Mouse (Mus musculus) E14TG2a.4 (cell line): ENCODE data around the gene Lmntd1.

ENCODE experiments used
- H3K27me3 ChIP-seq: 2 replicates; pipeline ENCODE4 v1.6.1; 2014; ENCODE audit warnings: low read length, control low read depth; ENCODE audit not compliant: insufficient read depth
- H3K36me3 ChIP-seq: 2 replicates; pipeline ENCODE4 v1.6.1; 2014; ENCODE audit warnings: low read length, control low read depth; ENCODE audit not compliant: insufficient read depth
- H3K4me1 ChIP-seq: replicated peaks from 2 replicates; pipeline ENCODE4 v1.6.1; 2014; ENCODE audit warnings: low read depth, low read length, control low read depth
- H3K4me3 ChIP-seq: replicated peaks from 2 replicates; pipeline ENCODE4 v1.5.1; 2014; ENCODE audit warnings: mild to moderate bottlenecking, low read length
- H3K9me3 ChIP-seq: 2 replicates; pipeline ENCODE4 v1.6.1; 2014; ENCODE audit warnings: low read length, control low read depth
- CTCF ChIP-seq: conservative IDR thresholded peaks from 2 replicates; pipeline ENCODE4 v1.5.1; 2014; ENCODE audit warnings: low read length
- NANOG ChIP-seq: IDR thresholded peaks from 2 replicates; pipeline ENCODE4 v1.6.1; 2014; ENCODE audit warnings: borderline replicate concordance, low read length, mixed read lengths
- POU5F1 ChIP-seq: IDR thresholded peaks from 2 replicates; pipeline ENCODE4 v1.6.1; 2014; ENCODE audit warnings: low read length, borderline replicate concordance

Lmntd1 gene

GRCm38 (mm10) chr6:145614219-145614618, at the start of gene Lmntd1:
TSS of gene Lmntd1 (minus strand) at chr6:145614319.
- TF ChIP-seq NANOG (no peak), POU5F1 (no peak), CTCF (no peak)
- no peak within 1 kb of the TSS for H3K4me3 ChIP-seq
- H3K4me1 ChIP-seq = no peaks in the 10 kb centered on the region; the same call in 1 of the 2 replicates
- peaks cover 49% of the 10 kb centered on the region for H3K27me3 ChIP-seq
- no peaks in the 10 kb centered on the region for H3K36me3 ChIP-seq
- peaks cover 12% of the 10 kb centered on the region for H3K9me3 ChIP-seq

DNA sequence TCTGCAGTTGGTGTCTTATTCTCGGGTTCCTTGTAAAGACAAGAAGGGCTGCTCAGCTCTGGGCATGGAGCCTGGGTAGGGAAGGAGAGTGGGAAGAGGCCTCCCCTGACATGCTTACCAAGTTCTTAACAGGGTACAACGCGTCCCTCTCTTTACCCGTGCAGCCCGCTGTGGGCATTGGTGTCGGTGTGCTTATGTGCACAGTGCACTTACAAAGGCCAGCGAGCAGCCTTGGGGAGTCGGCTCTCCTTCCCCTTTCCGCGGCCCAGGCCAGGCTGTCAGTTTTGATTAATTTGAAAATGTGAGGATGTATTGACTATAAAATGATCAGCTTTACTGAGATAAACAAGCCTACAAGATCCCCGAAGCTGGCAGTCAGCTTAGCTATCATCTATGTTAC, 46.8 kb upstream of the Lmntd1 start:
- no peaks in the 10 kb centered on the region for H3K9me3 ChIP-seq
- H3K27me3 ChIP-seq = no peaks in the 10 kb centered on the region
- H3K4me3 ChIP-seq = no peak overlapping the region
- TF ChIP-seq CTCF (no peak), NANOG (no peak), POU5F1 (no peak)
- no peaks in the 10 kb centered on the region for H3K36me3 ChIP-seq
- no peaks in the 10 kb centered on the region for H3K4me1 ChIP-seq

DNA sequence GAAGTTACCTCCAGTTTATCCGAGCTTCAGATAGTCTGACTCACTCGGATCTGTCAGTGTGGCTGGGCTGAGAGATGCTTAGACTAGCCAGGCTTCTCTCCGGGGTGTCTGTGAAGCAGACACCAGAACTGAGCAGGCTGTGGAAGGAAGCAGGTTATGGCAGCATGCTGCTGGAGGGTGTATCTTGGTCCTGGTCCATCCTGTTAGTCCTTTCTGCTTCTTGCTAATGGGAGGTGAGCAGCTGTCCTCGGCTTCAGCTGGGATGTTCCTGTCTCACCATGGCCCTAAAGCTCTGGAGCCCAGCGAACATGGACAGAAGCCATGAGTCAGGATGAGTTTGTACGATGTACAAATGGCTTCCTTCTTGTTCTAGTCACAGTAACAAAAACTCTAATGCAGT, 45.0 kb upstream of the Lmntd1 start:
- Histone ChIP-seq H3K4me1 (no peaks in the 10 kb centered on the region), H3K9me3 (no peaks in the 10 kb centered on the region), H3K36me3 (no peaks in the 10 kb centered on the region), H3K27me3 (no peaks in the 10 kb centered on the region), H3K4me3 (no peak overlapping the region)
- TF ChIP-seq NANOG (no peak), POU5F1 (no peak), CTCF (no peak)

DNA sequence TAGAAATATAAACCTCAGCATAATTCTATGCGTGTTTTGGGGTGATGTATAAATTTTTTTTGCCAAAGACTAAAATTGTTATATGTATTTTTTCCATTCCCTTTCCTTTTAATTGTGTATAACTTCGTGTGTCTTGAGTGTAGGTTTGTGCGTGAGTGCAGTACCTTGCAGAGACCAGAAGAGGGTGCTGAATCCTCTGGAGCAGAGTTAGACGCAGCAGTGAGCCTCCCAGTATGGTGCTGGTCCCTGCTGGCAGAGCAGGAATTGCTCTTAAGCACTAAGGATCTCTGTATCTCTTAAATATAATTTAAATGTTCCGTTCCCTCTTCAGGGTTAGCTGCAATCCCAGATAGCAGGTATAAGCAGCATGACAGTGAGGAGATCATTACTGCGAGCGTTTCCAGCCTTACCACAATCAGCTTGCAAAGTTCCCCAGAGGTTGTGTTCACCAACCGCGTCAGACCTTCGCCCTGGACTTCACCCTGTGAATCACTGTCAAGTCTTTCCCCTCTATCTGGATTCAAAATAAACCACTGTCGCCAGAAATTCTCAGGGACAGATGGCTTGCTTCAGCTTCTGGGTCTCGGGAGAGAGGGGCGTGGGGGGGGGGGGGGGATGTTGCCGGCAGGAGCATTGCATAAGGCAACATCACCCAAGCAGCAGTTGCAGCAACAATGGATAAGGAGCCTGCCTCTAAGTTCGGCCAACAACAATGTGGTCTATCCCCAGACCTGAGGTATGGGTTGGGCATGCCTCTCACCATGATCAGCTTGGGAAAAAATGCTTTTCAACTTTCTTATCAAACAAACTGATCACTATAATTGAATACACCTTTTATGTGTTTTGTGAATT, 42.8 kb upstream of the Lmntd1 start:
- Histone ChIP-seq H3K36me3 (no peaks in the 10 kb centered on the region), H3K4me3 (no peak overlapping the region), H3K27me3 (no peaks in the 10 kb centered on the region), H3K9me3 (no peaks in the 10 kb centered on the region), H3K4me1 (no peaks in the 10 kb centered on the region)
- TF ChIP-seq CTCF (peak; percentile 91), POU5F1 (no peak), NANOG (no peak)

DNA sequence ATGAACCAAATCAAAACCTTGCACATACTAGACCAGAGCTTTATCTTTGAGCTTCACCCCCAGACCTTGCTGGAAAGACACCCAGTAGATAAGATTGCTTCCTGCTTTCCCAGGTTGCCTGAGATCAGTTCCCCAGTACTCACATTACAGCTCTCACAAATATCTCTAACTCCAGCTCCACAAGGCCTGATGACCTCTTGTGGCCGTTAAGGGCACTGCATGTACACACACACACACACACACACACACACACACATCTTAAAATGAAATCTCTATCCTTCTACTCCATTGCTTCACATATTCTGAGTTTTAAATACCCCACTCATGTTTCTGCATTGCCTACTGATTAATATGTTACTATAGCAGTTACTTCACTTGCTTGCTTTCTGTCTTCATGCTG, 41.6 kb upstream of the Lmntd1 start:
- H3K27me3 ChIP-seq = no peaks in the 10 kb centered on the region
- no peak overlapping the region for H3K4me3 ChIP-seq
- no peaks in the 10 kb centered on the region for H3K9me3 ChIP-seq
- H3K36me3 ChIP-seq = no peaks in the 10 kb centered on the region
- TF ChIP-seq NANOG (no peak), POU5F1 (no peak), CTCF (peak; percentile 57)
- H3K4me1 ChIP-seq = no peaks in the 10 kb centered on the region

- TF ChIP-seq POU5F1 (no peak), CTCF (no peak), NANOG (no peak)
- Histone ChIP-seq H3K9me3 (no peaks in the 10 kb centered on the region), H3K4me1 (no peaks in the 10 kb centered on the region), H3K36me3 (no peaks in the 10 kb centered on the region), H3K27me3 (no peaks in the 10 kb centered on the region), H3K4me3 (no peak overlapping the region)
Measured at GRCm38 (mm10) chr6:145654062-145654836, 40.1 kb upstream of the Lmntd1 start.

DNA sequence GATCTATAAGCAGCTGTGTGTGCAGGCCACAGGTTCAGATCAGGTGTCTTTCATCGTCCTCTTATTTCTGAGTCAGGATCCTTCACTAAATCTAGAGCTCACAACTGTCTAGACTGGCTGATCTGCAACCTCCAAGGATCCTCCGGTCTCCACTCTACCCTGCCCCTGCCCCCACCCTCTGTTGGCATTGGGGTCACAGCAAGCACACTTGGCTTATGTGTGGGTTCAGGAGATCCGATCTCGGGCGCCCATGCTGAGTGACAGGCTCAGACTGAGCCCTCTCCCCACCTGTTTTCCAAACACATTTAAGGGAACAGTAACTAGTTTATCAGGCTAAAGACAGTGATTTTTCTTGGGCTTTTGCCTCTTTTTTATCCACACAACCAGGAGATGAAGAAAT, 39.5 kb upstream of the Lmntd1 start:
- Histone ChIP-seq H3K27me3 (no peaks in the 10 kb centered on the region), H3K9me3 (no peaks in the 10 kb centered on the region), H3K4me1 (no peaks in the 10 kb centered on the region), H3K36me3 (no peaks in the 10 kb centered on the region), H3K4me3 (no peak overlapping the region)
- TF ChIP-seq CTCF (no peak), NANOG (no peak), POU5F1 (no peak)

DNA sequence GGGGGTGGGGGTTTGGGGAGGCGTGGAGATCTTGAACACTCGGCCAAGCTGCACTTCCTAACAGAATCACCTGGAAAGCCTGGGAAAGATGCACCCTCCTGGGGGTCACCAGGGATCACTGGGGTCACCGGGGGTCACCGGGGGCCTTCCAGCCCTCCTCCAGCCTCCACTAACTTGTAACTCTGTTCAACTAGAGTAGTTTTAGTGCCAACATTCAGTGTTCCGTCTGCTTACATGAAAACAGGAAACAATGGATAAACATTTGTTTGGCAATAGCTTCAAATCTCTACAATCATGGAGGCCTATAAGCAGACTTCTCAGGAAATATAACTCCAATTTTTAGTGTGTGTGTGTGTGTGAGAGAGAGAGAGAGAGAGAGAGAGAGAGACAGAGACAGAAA, 38.9 kb upstream of the Lmntd1 start:
- Histone ChIP-seq H3K4me1 (no peaks in the 10 kb centered on the region), H3K27me3 (no peaks in the 10 kb centered on the region), H3K36me3 (no peaks in the 10 kb centered on the region), H3K4me3 (no peak overlapping the region), H3K9me3 (no peaks in the 10 kb centered on the region)
- TF ChIP-seq POU5F1 (no peak), NANOG (no peak), CTCF (no peak)
